Mouse (Mus musculus) cerebellum, adult 8-10 months (tissue): ENCODE measurements around the gene Gdf11.

Experiments
- DNase-seq: peaks from one replicate; pipeline ENCODE4 v3.0.0; 2022

The Gdf11 gene

GRCm38 (mm10) chr10:128918246-128918645 is 26.7 kb upstream of the Gdf11 start:
- DNase-seq = peak; percentile 98

- DNase-seq = no peak
Measured at GRCm38 (mm10) chr10:128917400-128917799, 25.9 kb upstream of the Gdf11 start.

- DNase-seq = no peak
Measured at GRCm38 (mm10) chr10:128916665-128917064, 25.1 kb upstream of the Gdf11 start.

- no peak for DNase-seq
Measured at GRCm38 (mm10) chr10:128915550-128915949, 24.0 kb upstream of the Gdf11 start.

GRCm38 (mm10) chr10:128913696-128914095 is 22.2 kb upstream of the Gdf11 start:
- DNase-seq = no peak

- peak; percentile 95 for DNase-seq
Measured at GRCm38 (mm10) chr10:128913219-128913618, 21.7 kb upstream of the Gdf11 start.

GRCm38 (mm10) chr10:128912791-128913190 is 21.3 kb upstream of the Gdf11 start:
- no peak for DNase-seq

- DNase-seq = no peak
Measured at GRCm38 (mm10) chr10:128912268-128912667, 20.8 kb upstream of the Gdf11 start.

GRCm38 (mm10) chr10:128911430-128911829 is 19.9 kb upstream of the Gdf11 start:
- DNase-seq = no peak

- DNase-seq = no peak
Measured at GRCm38 (mm10) chr10:128910066-128910841, 18.7 kb upstream of the Gdf11 start.

GRCm38 (mm10) chr10:128909567-128910028 is 18.1 kb upstream of the Gdf11 start:
- peak; percentile 53 for DNase-seq

GRCm38 (mm10) chr10:128908778-128909448 is 17.4 kb upstream of the Gdf11 start:
- no peak for DNase-seq

GRCm38 (mm10) chr10:128904812-128905211 is 13.3 kb upstream of the Gdf11 start:
- no peak for DNase-seq

GRCm38 (mm10) chr10:128902409-128902988 is 11.0 kb upstream of the Gdf11 start:
- DNase-seq = no peak

- no peak for DNase-seq
Measured at GRCm38 (mm10) chr10:128901409-128901808, 9.9 kb upstream of the Gdf11 start.

- DNase-seq = no peak
Measured at GRCm38 (mm10) chr10:128900698-128901097, 9.2 kb upstream of the Gdf11 start, which contains the start of gene Cd63. TSS of gene Cd63 (plus strand) at chr10:128900989.

GRCm38 (mm10) chr10:128899759-128900490 is 8.4 kb upstream of the Gdf11 start:
- no peak for DNase-seq

- DNase-seq = no peak
Measured at GRCm38 (mm10) chr10:128897501-128897900, 6.0 kb upstream of the Gdf11 start.

- DNase-seq = no peak
Measured at GRCm38 (mm10) chr10:128896807-128897206, 5.3 kb upstream of the Gdf11 start.

GRCm38 (mm10) chr10:128895952-128896693 is 4.6 kb upstream of the Gdf11 start:
- no peak for DNase-seq

- DNase-seq = peak; percentile 79
Measured at GRCm38 (mm10) chr10:128895437-128895836, 3.9 kb upstream of the Gdf11 start.

- DNase-seq = no peak
Measured at GRCm38 (mm10) chr10:128892246-128892645, 728 bp upstream of the Gdf11 start.
